Mouse (Mus musculus) urinary bladder, postnatal 10 days (tissue): ENCODE results near the gene D230025D16Rik.
"Not testable (repeated sequence)": the region's sequence is repeated elsewhere in the genome, so short reads cannot be mapped to it uniquely, and the experiment has no call there.

Experiments used
- DNase-seq: peaks from one replicate; pipeline ENCODE4 v3.0.0; 2022; ENCODE audit warnings: low spot score

Gene D230025D16Rik

GRCm38 (mm10) chr8:105291802-105292201 lies 66.9 kb downstream of the D230025D16Rik start:
- DNase-seq, result not testable (repeated sequence)

- no peak for DNase-seq
Observed at GRCm38 (mm10) chr8:105292471-105292870, 67.5 kb downstream of the D230025D16Rik start.

GRCm38 (mm10) chr8:105293405-105293804 lies 68.5 kb downstream of the D230025D16Rik start:
- no peak for DNase-seq

GRCm38 (mm10) chr8:105294776-105295175 lies 69.8 kb downstream of the D230025D16Rik start:
- no peak for DNase-seq

GRCm38 (mm10) chr8:105295256-105295655 lies 70.3 kb downstream of the D230025D16Rik start:
- no peak for DNase-seq

- DNase-seq, result no peak
Observed at GRCm38 (mm10) chr8:105295895-105296573, 71.1 kb downstream of the D230025D16Rik start, which contains the start of gene Exoc3l. Exoc3l (minus strand) TSS chr8:105296101.

- no peak for DNase-seq
Observed at GRCm38 (mm10) chr8:105297511-105298192, 72.7 kb downstream of the D230025D16Rik start, which contains the start of gene E2f4. E2f4 (plus strand) TSS chr8:105297663.

- no peak for DNase-seq
Observed at GRCm38 (mm10) chr8:105298351-105299252, 73.7 kb downstream of the D230025D16Rik start.

GRCm38 (mm10) chr8:105299962-105300361 lies 75.0 kb downstream of the D230025D16Rik start:
- DNase-seq, result no peak
